Mouse (Mus musculus) retina, postnatal 1 day (tissue): ENCODE data around the gene Nptn.

Experiments
- DNase-seq: peaks from one replicate; pipeline ENCODE4 v3.0.0-alpha.2; 2012

The Nptn gene

GRCm38 (mm10) chr9:58657735-58658512, 75.9 kb downstream of the Nptn start:
- DNase-seq: no peak

- DNase-seq: no peak
Measured at GRCm38 (mm10) chr9:58658596-58659309, 76.7 kb downstream of the Nptn start.

- no peak for DNase-seq
Measured at GRCm38 (mm10) chr9:58659331-58659730, 77.3 kb downstream of the Nptn start.

- no peak for DNase-seq
Measured at GRCm38 (mm10) chr9:58659989-58660388, 77.9 kb downstream of the Nptn start.

GRCm38 (mm10) chr9:58660673-58661072, 78.6 kb downstream of the Nptn start:
- no peak for DNase-seq

GRCm38 (mm10) chr9:58662007-58662406, 80.0 kb downstream of the Nptn start:
- DNase-seq: no peak

- DNase-seq: no peak
Measured at GRCm38 (mm10) chr9:58662791-58663190, 80.8 kb downstream of the Nptn start.

- no peak for DNase-seq
Measured at GRCm38 (mm10) chr9:58665492-58665891, 83.5 kb downstream of the Nptn start.

- DNase-seq: peak; percentile 13
Measured at GRCm38 (mm10) chr9:58666191-58666590, 84.2 kb downstream of the Nptn start.

- DNase-seq: no peak
Measured at GRCm38 (mm10) chr9:58667244-58667643, 85.2 kb downstream of the Nptn start.

GRCm38 (mm10) chr9:58668171-58668570, 86.1 kb downstream of the Nptn start:
- no peak for DNase-seq

GRCm38 (mm10) chr9:58669071-58669470, 87.0 kb downstream of the Nptn start:
- DNase-seq: no peak

- no peak for DNase-seq
Measured at GRCm38 (mm10) chr9:58669819-58670218, 87.8 kb downstream of the Nptn start.

- no peak for DNase-seq
Measured at GRCm38 (mm10) chr9:58672474-58672873, 90.4 kb downstream of the Nptn start.

GRCm38 (mm10) chr9:58674736-58675135, 92.7 kb downstream of the Nptn start:
- DNase-seq: no peak

- no peak for DNase-seq
Measured at GRCm38 (mm10) chr9:58675371-58675770, 93.3 kb downstream of the Nptn start.

- DNase-seq: no peak
Measured at GRCm38 (mm10) chr9:58681411-58681810, 99.4 kb downstream of the Nptn start.

- DNase-seq: no peak
Measured at GRCm38 (mm10) chr9:58682106-58682505, 100.1 kb downstream of the Nptn start.

- peak; percentile 38 for DNase-seq
Measured at GRCm38 (mm10) chr9:58683372-58683771, 101.3 kb downstream of the Nptn start.

- no peak for DNase-seq
Measured at GRCm38 (mm10) chr9:58685290-58685689, 103.2 kb downstream of the Nptn start.

GRCm38 (mm10) chr9:58688076-58688475, 106.0 kb downstream of the Nptn start:
- no peak for DNase-seq

GRCm38 (mm10) chr9:58690701-58691100, 108.7 kb downstream of the Nptn start:
- DNase-seq: no peak

GRCm38 (mm10) chr9:58691471-58691870, 109.4 kb downstream of the Nptn start:
- DNase-seq: no peak

GRCm38 (mm10) chr9:58698486-58698885, 116.4 kb downstream of the Nptn start:
- no peak for DNase-seq
